Mouse (Mus musculus) hindbrain, embryonic 16.5 days (tissue): ENCODE data around the gene Ppp2r3a. TPM values are rescaled to one million over a fixed set of nuclear protein-coding genes. Genes with fewer than 3 reads are reported as not detected.
A peak's percentile ranks its signal among the peaks of the same experiment; 100 is the strongest.

Experiments
- ATAC-seq: fragments of 200-750 bp; cut with Nextera tagmentation; 2 replicates; pipeline ENCODE4 v1.8.0; 2017; ENCODE audit warnings: moderate TSS enrichment, moderate library complexity
- H3K27ac ChIP-seq: fragments of 300-500 bp; sonication (generic); 2 replicates; pipeline ENCODE4 v1.5.1; 2014; ENCODE audit warnings: low read depth, mild to moderate bottlenecking, control low read depth, low read length, moderate library complexity
- H3K27me3 ChIP-seq: fragments of 300-500 bp; sonication (generic); replicated peaks from 2 replicates; pipeline ENCODE4 v1.6.1; 2014; ENCODE audit warnings: low read length; ENCODE audit not compliant: control insufficient read depth, insufficient read depth
- H3K36me3 ChIP-seq: fragments of 300-500 bp; sonication (generic); 2 replicates; pipeline ENCODE4 v1.6.1; 2014; ENCODE audit warnings: mild to moderate bottlenecking, low read length, moderate library complexity, mixed read lengths; ENCODE audit not compliant: control insufficient read depth, insufficient read depth
- H3K4me1 ChIP-seq: fragments of 300-500 bp; sonication (generic); 2 replicates; pipeline ENCODE4 v1.6.1; 2014; ENCODE audit warnings: low read depth, low read length; ENCODE audit not compliant: control insufficient read depth, insufficient read depth
- H3K4me2 ChIP-seq: fragments of 300-500 bp; sonication (generic); 2 replicates; pipeline ENCODE4 v1.6.1; 2014; ENCODE audit warnings: mild to moderate bottlenecking, low read length, control low read depth, moderate library complexity
- H3K4me3 ChIP-seq: fragments of 300-500 bp; sonication (generic); 2 replicates; pipeline ENCODE4 v1.5.1; 2014; ENCODE audit warnings: mild to moderate bottlenecking, low read length, control low read depth, moderate library complexity
- H3K9ac ChIP-seq: fragments of 300-500 bp; sonication (generic); 2 replicates; pipeline ENCODE4 v1.6.1; 2014; ENCODE audit warnings: low read depth, mild to moderate bottlenecking, control low read depth, low read length, moderate library complexity
- H3K9me3 ChIP-seq: fragments of 300-500 bp; sonication (generic); 2 replicates; pipeline ENCODE4 v1.6.1; 2014; ENCODE audit warnings: mild to moderate bottlenecking, low read length, moderate library complexity; ENCODE audit not compliant: control insufficient read depth
- WGBS: fragments of 180-500 bp; shearing (Covaris S2); extraction: QIAGEN DNeasy Blood & Tissue Kit; methylation state at CpG from one replicate; pipeline ENCODE4 v1.1.7; 2014; 5-methylcytosine and 5-hydroxymethylcytosine counted together
- polyA plus RNA-seq: library from polyadenylated mRNA; unstranded; fragments of >200 nt; fragmentation: Nextera tagmentation; extraction: Ambion mirVana; gene quantifications from 2 replicates; pipeline ENCODE4 v1.2.1, GENCODE M21; 2015

The Ppp2r3a gene
- 18.4 and 22.8 TPM in 2 replicates for polyA plus RNA-seq

DNA sequence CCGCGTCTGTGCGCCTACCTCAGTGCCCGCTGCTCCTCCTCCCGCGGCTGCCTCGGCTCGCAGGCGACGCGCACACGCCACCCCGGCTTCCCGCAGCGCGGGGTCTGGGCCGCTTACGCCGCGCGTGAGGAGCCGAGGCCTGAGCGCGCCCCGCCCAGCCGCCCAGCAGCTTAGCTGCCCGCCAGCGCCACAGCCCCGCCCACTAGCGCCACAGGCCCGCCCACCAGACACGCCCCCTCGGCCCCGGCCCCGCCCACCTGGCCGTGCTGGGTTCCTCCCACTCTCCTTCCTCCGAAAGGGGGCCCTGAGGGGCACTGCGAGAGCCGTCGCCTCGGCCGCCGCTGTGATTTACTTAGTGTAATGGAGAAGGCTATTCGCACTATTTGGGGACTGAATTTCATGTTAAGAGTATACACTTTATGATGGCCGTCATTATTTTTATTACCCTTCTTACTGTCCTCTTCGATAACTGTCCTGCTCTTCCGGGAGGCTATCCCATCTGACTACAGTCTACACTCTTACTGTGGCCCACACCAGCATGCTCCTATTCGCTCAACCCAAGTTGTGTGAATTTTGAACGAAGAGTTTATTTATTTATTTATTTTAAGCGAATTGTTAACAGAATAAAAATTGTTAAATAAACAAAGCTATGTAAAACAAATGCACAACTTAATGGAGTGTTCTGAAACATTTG, at the start of gene Ppp2r3a:
Ppp2r3a (minus strand) TSS at position 152 of the 694 bp plus-strand sequence.
- peak within 1 kb of the TSS; percentile 61 for H3K4me2 ChIP-seq
- 2% methylated on average over 29 of the region's 50 CpGs for WGBS
- peak within 1 kb of the TSS; percentile 83 for H3K9ac ChIP-seq
- peak within 1 kb of the TSS; percentile 96 for H3K27ac ChIP-seq
- H3K9me3 ChIP-seq, result no peaks in the 10 kb centered on the region
- peak within 1 kb of the TSS; percentile 54 for H3K4me3 ChIP-seq
- no peaks in the 10 kb centered on the region for H3K27me3 ChIP-seq
- H3K36me3 ChIP-seq, result no peaks in the 10 kb centered on the region
- peaks cover 16% of the 10 kb centered on the region for H3K4me1 ChIP-seq
- ATAC-seq, result peak; percentile 96

DNA sequence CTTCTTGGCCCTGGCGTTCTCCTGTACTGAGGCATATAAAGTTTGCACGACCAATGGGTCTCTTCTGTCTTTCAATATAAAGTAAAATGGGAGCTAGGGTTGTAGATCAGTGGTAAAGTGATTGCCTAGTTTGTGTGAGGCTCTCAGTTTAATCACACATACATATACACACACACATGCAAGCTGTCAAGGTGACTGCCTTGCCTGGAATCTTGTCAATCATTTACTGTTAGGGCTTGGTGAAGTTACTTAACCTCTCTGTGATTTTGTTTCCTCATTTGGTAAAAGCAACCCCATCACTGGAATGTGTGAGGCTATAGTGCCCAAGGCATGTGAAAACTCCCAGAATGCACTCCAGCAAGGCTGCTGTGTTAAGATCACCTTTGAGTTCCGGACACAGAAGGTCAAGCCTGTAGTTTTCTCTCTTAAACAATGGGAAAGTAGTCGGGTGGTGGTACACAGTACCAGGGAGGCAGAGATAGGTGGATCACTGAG, 48.9 kb upstream of the Ppp2r3a start:
- no peaks in the 10 kb centered on the region for H3K4me1 ChIP-seq
- no peak overlapping the region for H3K9ac ChIP-seq
- WGBS, result 87% methylated on average over 4 of the region's 4 CpGs
- H3K4me2 ChIP-seq, result no peak overlapping the region
- H3K27me3 ChIP-seq, result no peaks in the 10 kb centered on the region
- H3K9me3 ChIP-seq, result no peaks in the 10 kb centered on the region
- no peak overlapping the region for H3K27ac ChIP-seq
- no peak for ATAC-seq
- H3K4me3 ChIP-seq, result no peak overlapping the region
- H3K36me3 ChIP-seq, result no peaks in the 10 kb centered on the region

DNA sequence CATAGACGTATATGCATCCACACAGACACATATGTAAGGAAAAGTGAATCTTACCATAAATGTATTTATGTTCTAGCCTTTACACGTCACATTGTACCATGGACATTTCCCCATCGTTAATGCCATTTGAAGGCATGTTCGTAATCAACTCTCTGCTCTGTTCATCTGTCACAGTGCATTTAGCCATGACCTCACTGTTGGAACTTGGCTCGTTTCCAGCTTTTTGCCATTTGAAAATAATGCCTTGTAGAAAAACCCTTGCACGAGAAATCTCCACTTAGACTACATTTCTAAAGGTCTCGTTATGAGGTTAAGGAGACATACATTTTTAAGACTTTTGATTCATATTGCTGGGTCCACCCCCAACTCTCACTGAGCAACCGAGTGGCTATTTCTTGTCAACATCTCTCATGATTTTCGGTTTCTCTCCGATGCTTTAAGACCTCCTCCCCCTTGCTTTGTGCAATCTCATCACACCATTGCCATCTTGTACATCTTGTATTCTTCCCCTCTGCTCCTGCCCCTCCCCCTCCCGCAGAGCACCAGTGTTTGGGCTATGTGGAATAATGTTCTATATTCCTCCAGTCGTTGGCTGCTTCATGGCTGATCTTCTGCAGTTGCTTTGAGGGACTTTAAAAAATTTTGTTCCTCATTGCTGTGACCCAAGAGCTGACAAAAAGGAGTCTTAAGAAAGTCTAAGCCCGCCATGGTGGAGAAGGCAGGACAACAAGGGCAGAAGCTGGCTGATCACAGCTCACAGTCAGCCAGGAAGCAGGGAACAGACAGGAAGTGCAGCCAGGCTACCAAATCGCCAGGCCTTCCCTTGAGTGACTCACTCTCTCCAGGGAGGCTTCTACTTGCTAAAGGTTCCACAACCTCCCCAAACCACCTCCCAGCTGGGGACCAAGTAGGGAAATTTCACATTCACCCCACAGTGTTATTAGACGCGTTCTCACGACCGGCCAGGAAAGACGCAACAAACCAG, 40.4 kb upstream of the Ppp2r3a start:
- H3K4me1 ChIP-seq, result no peaks in the 10 kb centered on the region
- no peak overlapping the region for H3K4me2 ChIP-seq
- no peak overlapping the region for H3K27ac ChIP-seq
- WGBS, result 72% methylated on average over 19 of the region's 19 CpGs
- no peaks in the 10 kb centered on the region for H3K9me3 ChIP-seq
- H3K36me3 ChIP-seq, result no peaks in the 10 kb centered on the region
- H3K27me3 ChIP-seq, result no peaks in the 10 kb centered on the region
- H3K4me3 ChIP-seq, result no peak overlapping the region
- no peak overlapping the region for H3K9ac ChIP-seq
- ATAC-seq, result no peak

DNA sequence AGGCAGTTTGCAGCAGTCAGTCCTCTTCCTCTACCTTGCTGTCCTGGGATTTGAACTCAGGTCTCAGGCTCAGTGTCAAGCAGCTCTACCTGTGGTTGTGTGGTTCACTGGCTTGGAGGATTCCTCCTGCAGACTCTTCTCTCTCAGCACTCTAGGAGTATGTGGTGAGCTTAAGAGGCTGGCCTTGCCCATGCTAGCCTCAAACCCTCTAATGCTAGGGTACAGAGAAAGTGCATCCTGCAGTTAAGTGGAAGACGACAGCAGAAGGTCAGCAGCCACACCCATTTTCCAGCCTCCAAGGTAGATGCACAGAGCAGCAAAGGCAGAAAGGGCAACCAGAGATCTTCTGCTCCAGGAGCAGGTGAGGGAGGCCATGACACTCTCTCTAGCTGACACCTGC, 39.3 kb upstream of the Ppp2r3a start:
- Histone ChIP-seq H3K9me3 (no peaks in the 10 kb centered on the region), H3K4me3 (no peak overlapping the region), H3K9ac (no peak overlapping the region), H3K4me2 (no peak overlapping the region), H3K36me3 (no peaks in the 10 kb centered on the region), H3K27ac (no peak overlapping the region), H3K4me1 (no peaks in the 10 kb centered on the region), H3K27me3 (no peaks in the 10 kb centered on the region)
- 89% methylated on average over 1 of the region's 1 CpGs for WGBS
- ATAC-seq, result no peak

DNA sequence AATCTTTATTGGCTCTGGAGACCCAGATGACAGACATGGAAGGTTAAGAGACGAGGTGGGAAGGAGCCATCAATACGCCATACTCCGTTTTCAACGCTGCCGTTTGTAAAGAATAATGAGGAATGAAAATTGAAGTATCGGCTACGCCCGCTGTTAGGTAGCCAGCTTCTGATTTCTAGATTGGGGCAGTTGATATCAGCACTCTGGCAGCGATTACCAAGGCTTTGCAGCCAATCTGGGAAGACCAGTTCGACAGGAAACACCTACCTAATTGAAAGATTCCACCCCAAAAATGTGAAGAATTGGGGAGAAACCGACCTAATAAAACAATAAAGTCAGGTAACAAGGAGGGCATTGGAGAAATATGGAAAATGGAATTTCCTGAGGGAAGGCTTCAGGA, 38.2 kb upstream of the Ppp2r3a start:
- H3K27ac ChIP-seq, result no peak overlapping the region
- no peaks in the 10 kb centered on the region for H3K9me3 ChIP-seq
- H3K4me3 ChIP-seq, result no peak overlapping the region
- no peak for ATAC-seq
- no peaks in the 10 kb centered on the region for H3K4me1 ChIP-seq
- no peak overlapping the region for H3K9ac ChIP-seq
- 78% methylated on average over 11 of the region's 11 CpGs for WGBS
- H3K4me2 ChIP-seq, result no peak overlapping the region
- H3K36me3 ChIP-seq, result no peaks in the 10 kb centered on the region
- H3K27me3 ChIP-seq, result no peaks in the 10 kb centered on the region

DNA sequence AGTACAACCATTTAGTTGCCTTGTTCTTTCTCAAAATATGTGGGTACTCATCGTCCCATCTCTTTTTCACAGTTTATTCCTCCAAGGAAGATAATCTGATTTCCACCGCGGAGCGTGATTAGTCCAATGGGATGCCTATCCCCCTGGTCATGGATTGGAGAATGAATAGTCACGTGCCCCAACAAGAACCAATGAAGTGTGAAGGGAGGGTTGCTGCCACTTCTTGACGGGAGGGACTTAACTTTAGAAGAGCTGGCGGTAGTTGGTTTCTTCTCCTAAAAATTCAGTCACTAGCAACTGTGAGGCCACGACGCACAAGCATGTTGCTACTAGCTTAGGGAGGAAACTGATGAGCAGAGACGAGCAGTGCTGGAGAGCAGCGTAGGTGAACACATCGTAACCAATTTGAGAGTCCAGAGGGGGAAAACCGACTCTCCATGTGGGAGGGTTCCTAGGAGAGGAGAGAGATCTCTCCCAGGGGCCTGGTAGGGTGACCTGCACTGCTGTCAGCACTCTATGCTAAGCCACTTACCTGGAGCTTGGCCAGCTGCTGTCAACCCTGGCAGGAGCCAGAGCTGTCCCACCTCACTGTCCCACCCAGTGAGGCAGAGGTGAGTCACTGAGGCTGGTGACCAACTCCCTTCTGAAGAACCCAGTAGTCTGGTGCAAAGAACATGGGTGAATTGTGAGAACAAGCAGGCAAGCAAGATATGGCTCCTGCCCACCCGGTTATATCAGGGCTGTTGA, 37.5 kb upstream of the Ppp2r3a start:
- ATAC-seq, result no peak
- H3K27ac ChIP-seq, result no peak overlapping the region
- H3K4me1 ChIP-seq, result no peaks in the 10 kb centered on the region
- no peaks in the 10 kb centered on the region for H3K27me3 ChIP-seq
- no peaks in the 10 kb centered on the region for H3K36me3 ChIP-seq
- H3K4me2 ChIP-seq, result no peak overlapping the region
- no peaks in the 10 kb centered on the region for H3K9me3 ChIP-seq
- no peak overlapping the region for H3K4me3 ChIP-seq
- 91% methylated on average over 14 of the region's 14 CpGs for WGBS
- no peak overlapping the region for H3K9ac ChIP-seq

DNA sequence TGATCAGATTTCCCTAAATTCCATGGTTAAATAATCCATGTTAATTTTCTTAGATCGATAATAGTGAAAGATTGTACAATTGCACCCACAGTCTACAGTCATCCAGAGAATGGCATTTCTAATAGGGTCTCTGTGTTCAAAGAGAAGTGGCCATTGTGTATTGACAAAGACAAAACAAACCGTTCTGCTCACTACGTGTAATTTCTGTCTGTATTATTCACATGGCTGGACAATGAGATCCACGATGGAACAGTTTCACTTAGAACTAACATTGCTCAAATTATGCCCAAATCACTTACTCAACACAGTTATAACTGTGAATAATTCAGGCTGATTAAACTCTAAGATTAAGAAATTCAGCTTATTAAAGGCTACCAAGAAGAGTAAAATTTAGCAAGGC, 35.2 kb upstream of the Ppp2r3a start:
- H3K4me2 ChIP-seq, result no peak overlapping the region
- 42% methylated on average over 4 of the region's 4 CpGs for WGBS
- H3K9me3 ChIP-seq, result no peaks in the 10 kb centered on the region
- H3K27ac ChIP-seq, result no peak overlapping the region
- H3K36me3 ChIP-seq, result no peaks in the 10 kb centered on the region
- H3K4me3 ChIP-seq, result no peak overlapping the region
- no peak overlapping the region for H3K9ac ChIP-seq
- no peaks in the 10 kb centered on the region for H3K4me1 ChIP-seq
- no peak for ATAC-seq
- H3K27me3 ChIP-seq, result no peaks in the 10 kb centered on the region

DNA sequence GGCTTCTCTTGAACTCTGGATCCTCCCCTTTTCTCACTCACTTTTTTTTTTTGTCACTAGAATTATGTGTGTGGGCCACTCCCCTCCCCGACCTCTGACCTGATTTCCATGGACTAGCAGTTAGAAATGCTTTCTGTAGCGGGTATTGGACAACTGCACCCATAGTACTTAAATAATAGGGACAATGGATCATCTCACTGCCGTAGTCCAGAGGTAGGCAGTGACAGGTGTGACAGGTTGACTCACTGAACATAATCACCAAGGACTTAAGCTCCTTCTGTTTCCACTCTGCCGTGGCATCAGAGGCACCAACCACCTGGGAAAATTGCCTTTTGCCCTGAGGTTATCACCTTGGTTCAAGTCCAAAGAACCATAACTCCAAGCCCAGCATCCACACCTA, 32.5 kb upstream of the Ppp2r3a start:
- no peaks in the 10 kb centered on the region for H3K9me3 ChIP-seq
- no peak for ATAC-seq
- H3K4me2 ChIP-seq, result no peak overlapping the region
- H3K4me1 ChIP-seq, result no peaks in the 10 kb centered on the region
- no peak overlapping the region for H3K4me3 ChIP-seq
- 74% methylated on average over 4 of the region's 4 CpGs for WGBS
- H3K27ac ChIP-seq, result no peak overlapping the region
- no peak overlapping the region for H3K9ac ChIP-seq
- H3K36me3 ChIP-seq, result no peaks in the 10 kb centered on the region
- no peaks in the 10 kb centered on the region for H3K27me3 ChIP-seq
